Mouse (Mus musculus) CD4-positive helper T cell, adult 2 months (primary cell): ENCODE measurements around the gene Agxt2.

Experiments
- DNase-seq: peaks from one replicate; pipeline ENCODE4 v3.0.0-alpha.2; 2012; ENCODE audit warnings: low read depth, missing footprints, low spot score

The Agxt2 gene

DNA sequence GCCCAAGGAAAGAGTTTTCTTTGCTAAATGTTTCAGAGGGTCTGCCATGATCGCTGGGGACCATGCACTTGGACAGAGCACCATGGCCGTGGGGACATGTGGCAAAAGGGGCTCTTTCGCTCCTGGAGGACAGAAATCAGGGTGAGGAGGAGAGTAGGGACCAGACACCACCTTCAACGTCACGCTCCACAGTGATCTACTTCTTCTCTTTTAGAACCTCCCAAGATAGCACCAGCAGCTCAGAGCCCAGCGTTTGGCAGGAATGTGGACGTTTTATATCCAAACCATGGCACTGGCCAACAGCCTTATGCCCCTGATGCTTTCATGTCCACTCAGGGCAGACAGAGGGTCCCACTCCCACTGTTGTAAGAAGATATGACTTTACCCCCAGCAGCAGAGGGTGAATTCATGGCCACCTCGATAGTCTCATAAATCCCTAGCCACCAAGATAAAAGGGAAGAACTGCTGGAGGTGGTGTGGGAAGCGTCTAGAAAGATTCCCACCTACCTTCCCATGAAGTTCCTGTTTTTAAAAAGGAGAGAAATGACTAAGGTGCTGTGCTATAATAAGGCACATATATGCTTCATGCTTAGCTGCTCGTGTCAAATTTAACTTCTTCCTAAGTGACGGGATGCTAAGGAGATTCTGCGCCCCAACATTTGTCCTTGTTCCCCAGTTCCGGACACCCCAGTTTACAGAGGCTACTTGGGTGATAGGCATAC lies 68.4 kb downstream of the Agxt2 start:
- DNase-seq: no peak

GRCm38 (mm10) chr15:10436893-10437292 lies 78.6 kb downstream of the Agxt2 start:
- no peak for DNase-seq

DNA sequence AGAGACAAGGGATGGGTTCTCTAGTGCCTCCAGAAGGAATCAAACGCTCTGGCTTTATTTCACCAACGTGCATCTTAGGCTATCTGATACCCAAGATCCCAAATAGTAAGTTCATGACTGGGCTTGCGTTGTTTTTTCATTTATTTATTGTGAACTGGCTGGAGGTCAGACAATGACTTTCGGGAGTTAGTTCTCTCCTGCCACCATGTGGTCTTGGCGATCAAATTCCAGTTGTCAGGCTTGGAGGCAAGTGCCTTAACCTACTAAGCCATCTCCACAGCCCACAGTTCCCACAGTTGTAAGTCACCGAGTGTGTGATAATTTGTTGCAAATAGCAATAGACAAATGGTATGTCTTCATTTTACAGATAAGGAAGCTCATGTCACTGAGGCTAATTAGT lies 81.6 kb downstream of the Agxt2 start:
- no peak for DNase-seq

GRCm38 (mm10) chr15:10441493-10441892 lies 83.2 kb downstream of the Agxt2 start:
- DNase-seq: no peak

DNA sequence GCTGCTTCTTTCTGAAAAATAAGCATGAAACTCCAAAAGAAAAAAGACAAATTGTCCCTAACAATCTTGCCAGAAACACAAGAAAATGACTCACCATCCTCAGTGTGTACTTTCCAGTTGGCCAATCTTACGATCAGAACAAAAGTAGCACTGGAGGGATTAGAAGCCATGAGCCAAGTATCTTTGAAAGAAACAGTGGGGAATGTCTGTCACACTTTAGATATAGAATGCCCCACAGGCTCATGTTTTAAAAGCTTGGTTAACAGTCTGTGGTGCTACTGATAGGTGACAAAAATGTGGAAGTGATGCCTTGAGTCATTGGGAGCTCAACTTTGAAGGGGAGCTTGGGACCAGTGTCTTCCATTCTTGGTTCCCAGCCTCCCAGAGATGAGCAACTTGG lies 83.9 kb downstream of the Agxt2 start:
- DNase-seq: no peak

- peak; percentile 25 for DNase-seq
Observed at GRCm38 (mm10) chr15:10447102-10447501, 88.8 kb downstream of the Agxt2 start.
